Mouse (Mus musculus) intestine, postnatal 0 days (tissue): ENCODE measurements around the gene Piezo1. TPM values are rescaled to one million over a fixed set of nuclear protein-coding genes. Genes with fewer than 3 reads are reported as not detected.
A peak's percentile ranks its signal among the peaks of the same experiment; 100 is the strongest.

Source experiments
- ATAC-seq: fragments of 200-750 bp; cut with Nextera tagmentation; 2 replicates; pipeline ENCODE4 v1.8.0; 2017; ENCODE audit warnings: mild to moderate bottlenecking, moderate TSS enrichment, moderate library complexity
- H3K27ac ChIP-seq: fragments of 300-500 bp; sonication (generic); 2 replicates; pipeline ENCODE4 v1.5.1; 2014; ENCODE audit warnings: mild to moderate bottlenecking, low read depth, low read length, moderate library complexity
- H3K27me3 ChIP-seq: fragments of 300-500 bp; sonication (generic); replicated peaks from 2 replicates; pipeline ENCODE4 v1.6.1; 2014; ENCODE audit warnings: low read length, mixed read lengths; ENCODE audit not compliant: control insufficient read depth, insufficient read depth
- H3K36me3 ChIP-seq: fragments of 300-500 bp; sonication (generic); 2 replicates; pipeline ENCODE4 v1.6.1; 2014; ENCODE audit warnings: mild to moderate bottlenecking, moderate library complexity; ENCODE audit not compliant: control insufficient read depth, insufficient read depth
- H3K4me1 ChIP-seq: fragments of 300-500 bp; sonication (generic); replicated peaks from 2 replicates; pipeline ENCODE4 v1.6.1; 2014; ENCODE audit warnings: antibody characterized with exemption, low read length, mixed read lengths; ENCODE audit not compliant: control insufficient read depth, insufficient read depth
- H3K4me2 ChIP-seq: fragments of 300-500 bp; sonication (generic); replicated peaks from 2 replicates; pipeline ENCODE4 v1.6.1; 2014; ENCODE audit warnings: low read depth, mild to moderate bottlenecking, moderate library complexity
- H3K4me3 ChIP-seq: fragments of 300-500 bp; sonication (generic); 2 replicates; pipeline ENCODE4 v1.5.1; 2014; ENCODE audit warnings: low read depth, low read length
- H3K9ac ChIP-seq: fragments of 300-500 bp; sonication (generic); 2 replicates; pipeline ENCODE4 v1.6.1; 2014; ENCODE audit warnings: mild to moderate bottlenecking, low read depth, low read length
- H3K9me3 ChIP-seq: fragments of 300-500 bp; sonication (generic); 2 replicates; pipeline ENCODE4 v1.6.1; 2016; ENCODE audit warnings: mixed run types; ENCODE audit not compliant: control insufficient read depth
- CTCF ChIP-seq: sonication (generic); IDR thresholded peaks from 2 replicates; pipeline ENCODE4 v1.5.1; 2016; ENCODE audit warnings: low read depth, mild to moderate bottlenecking, control low read depth, antibody characterized with exemption, moderate library complexity
- WGBS: fragments of 180-500 bp; shearing (Covaris S2); extraction: QIAGEN DNeasy Blood & Tissue Kit; methylation state at CpG from one replicate; pipeline ENCODE4 v1.1.7; 2014; 5-methylcytosine and 5-hydroxymethylcytosine counted together
- polyA plus RNA-seq: library from polyadenylated mRNA; unstranded; fragments of >200 nt; fragmentation: Nextera tagmentation; extraction: Ambion mirVana; gene quantifications from 2 replicates; pipeline ENCODE4 v1.2.1, GENCODE M21; 2015

Piezo1 gene
- polyA plus RNA-seq, 1 experiment from 2014 or later: 4.4 TPM

DNA sequence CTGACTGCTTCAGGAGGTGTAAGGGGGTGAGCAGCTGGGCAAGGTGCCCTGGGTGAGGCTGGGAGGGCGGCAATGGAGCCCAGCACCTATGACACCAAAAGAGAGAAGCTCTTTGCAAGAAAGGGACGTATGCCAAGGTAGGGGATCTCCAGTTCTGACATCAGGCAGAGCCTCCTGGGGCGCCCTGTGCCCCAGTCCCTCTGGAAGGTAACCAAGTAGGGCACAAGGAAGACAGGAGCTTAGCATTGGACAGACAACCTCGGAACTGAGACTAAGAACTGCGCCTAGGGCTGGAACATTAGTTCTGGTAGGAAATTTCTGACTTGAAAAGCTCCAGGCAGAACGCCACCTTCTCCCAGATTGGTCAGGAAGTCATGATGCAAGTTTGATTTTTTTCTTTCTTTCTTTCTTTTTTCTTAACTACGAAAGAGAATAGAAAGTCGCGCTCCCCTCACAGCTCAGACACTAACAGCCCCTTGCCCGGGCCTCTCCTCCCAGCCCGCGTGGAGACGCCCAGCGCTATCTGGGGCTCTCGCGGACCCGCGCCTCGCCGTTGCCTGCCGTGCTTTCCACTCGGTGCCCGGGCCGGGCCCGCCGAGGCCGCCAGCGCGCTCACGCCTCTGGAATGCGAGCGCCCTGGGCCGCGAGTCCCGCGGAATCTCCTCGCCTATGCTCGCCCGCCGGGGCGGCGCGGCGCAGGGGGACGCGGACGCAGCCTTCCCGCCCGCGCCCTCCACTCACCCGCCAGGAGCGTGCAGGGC is 715 bp downstream of the Piezo1 start:
- H3K27ac ChIP-seq: peak overlapping the region; percentile 83
- H3K36me3 ChIP-seq: no peaks in the 10 kb centered on the region
- no peak for TF ChIP-seq CTCF
- H3K9me3 ChIP-seq: no peaks in the 10 kb centered on the region
- ATAC-seq: peak; percentile 43
- H3K4me1 ChIP-seq: peaks cover 7% of the 10 kb centered on the region; the same call in 1 of the 2 replicates
- H3K9ac ChIP-seq: peak overlapping the region; percentile 82
- H3K4me3 ChIP-seq: peak overlapping the region; percentile 73
- peak overlapping the region; percentile 99 for H3K4me2 ChIP-seq
- WGBS: 5% methylated on average over 52 of the region's 52 CpGs
- no peaks in the 10 kb centered on the region for H3K27me3 ChIP-seq

DNA sequence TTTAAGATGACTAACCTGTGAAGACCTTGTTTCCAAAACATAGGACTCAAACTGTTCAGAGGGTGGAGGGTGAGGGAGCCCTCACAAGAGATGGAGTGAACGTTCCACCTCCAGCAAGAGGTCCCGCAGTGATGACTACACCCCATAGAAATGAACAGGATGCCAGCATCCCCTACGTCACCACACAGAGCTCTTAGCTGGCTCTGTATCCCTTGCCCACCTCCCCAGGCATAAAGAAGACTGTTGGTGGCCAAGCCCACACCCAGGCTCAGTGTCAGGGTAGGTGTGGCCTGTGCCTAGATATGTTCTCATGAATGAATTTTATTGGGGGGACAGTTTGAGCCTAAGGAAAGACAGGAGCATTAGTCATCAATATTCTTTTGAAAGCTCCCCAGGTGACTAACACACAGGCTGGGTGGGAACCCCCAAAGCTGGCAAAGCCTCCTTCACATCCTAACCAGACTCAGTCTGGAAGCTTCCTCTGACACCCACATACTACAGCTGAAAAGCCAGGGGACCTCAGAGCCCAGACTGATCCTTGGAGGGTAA is 2.2 kb downstream of the Piezo1 start:
- no peak for ATAC-seq
- no peak overlapping the region for H3K4me3 ChIP-seq
- no peak overlapping the region for H3K9ac ChIP-seq
- 86% methylated on average over 3 of the region's 3 CpGs for WGBS
- no peak for TF ChIP-seq CTCF
- peak overlapping the region; percentile 99; the same call in 1 of the 2 replicates for H3K4me2 ChIP-seq
- no peaks in the 10 kb centered on the region for H3K36me3 ChIP-seq
- no peaks in the 10 kb centered on the region for H3K9me3 ChIP-seq
- H3K27ac ChIP-seq: no peak overlapping the region
- peaks cover 7% of the 10 kb centered on the region; the same call in 1 of the 2 replicates for H3K4me1 ChIP-seq
- H3K27me3 ChIP-seq: no peaks in the 10 kb centered on the region

DNA sequence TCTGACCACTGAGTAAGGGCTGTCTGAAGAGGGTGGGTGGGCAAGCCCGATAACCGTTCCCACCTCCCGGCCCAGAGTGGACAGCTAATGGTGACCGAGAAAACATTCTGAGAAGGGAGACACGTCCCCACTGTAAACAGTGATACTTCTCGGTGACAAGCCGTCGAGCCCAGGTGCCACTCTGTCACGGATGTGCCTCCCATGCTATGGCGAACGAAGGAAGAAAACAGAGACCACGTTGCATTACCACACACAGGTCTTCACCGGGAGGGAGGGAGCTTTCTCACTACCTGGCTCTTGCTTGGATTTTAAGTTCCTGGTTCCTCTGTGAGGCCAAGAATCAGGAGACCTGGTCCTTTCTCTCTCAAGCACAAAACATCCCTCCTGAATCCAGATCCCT is 2.8 kb downstream of the Piezo1 start:
- H3K4me2 ChIP-seq: no peak overlapping the region
- H3K4me3 ChIP-seq: no peak overlapping the region
- H3K36me3 ChIP-seq: no peaks in the 10 kb centered on the region
- H3K27ac ChIP-seq: no peak overlapping the region
- no peak for TF ChIP-seq CTCF
- H3K9ac ChIP-seq: no peak overlapping the region
- WGBS: 65% methylated on average over 13 of the region's 13 CpGs
- ATAC-seq: no peak
- no peaks in the 10 kb centered on the region for H3K27me3 ChIP-seq
- no peaks in the 10 kb centered on the region for H3K9me3 ChIP-seq
- H3K4me1 ChIP-seq: peaks cover 7% of the 10 kb centered on the region; the same call in 1 of the 2 replicates

DNA sequence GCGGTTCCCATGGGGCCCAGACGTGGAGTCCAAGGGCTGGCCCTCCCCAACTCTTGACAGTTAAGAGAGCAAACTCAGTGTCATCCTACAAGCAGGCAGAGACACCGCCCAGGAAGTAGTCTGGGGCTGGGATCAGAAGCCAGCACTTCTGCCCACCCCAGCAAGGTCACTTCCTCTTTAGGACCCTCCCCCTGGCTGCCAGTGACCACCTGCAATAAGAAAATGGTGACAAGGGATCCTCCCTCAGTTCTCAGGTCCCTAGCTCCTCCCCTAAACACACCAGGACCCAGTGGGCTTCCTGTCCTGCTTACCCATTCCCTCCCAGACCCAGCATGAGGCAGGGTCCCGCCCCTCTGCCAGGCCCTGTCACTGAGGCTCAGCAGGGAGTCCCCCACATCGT is 3.3 kb downstream of the Piezo1 start:
- 24% methylated on average over 5 of the region's 5 CpGs for WGBS
- no peak for ATAC-seq
- 0 out of 2 replicates have a peak overlapping the region, but pooled peaks have one; percentile 41 for H3K27ac ChIP-seq
- H3K9ac ChIP-seq: no peak overlapping the region
- peak overlapping the region; percentile 33; the same call in 1 of the 2 replicates for H3K4me2 ChIP-seq
- H3K27me3 ChIP-seq: no peaks in the 10 kb centered on the region
- no peak overlapping the region for H3K4me3 ChIP-seq
- no peaks in the 10 kb centered on the region for H3K9me3 ChIP-seq
- H3K36me3 ChIP-seq: no peaks in the 10 kb centered on the region
- H3K4me1 ChIP-seq: peaks cover 7% of the 10 kb centered on the region; the same call in 1 of the 2 replicates
- TF ChIP-seq CTCF: no peak

DNA sequence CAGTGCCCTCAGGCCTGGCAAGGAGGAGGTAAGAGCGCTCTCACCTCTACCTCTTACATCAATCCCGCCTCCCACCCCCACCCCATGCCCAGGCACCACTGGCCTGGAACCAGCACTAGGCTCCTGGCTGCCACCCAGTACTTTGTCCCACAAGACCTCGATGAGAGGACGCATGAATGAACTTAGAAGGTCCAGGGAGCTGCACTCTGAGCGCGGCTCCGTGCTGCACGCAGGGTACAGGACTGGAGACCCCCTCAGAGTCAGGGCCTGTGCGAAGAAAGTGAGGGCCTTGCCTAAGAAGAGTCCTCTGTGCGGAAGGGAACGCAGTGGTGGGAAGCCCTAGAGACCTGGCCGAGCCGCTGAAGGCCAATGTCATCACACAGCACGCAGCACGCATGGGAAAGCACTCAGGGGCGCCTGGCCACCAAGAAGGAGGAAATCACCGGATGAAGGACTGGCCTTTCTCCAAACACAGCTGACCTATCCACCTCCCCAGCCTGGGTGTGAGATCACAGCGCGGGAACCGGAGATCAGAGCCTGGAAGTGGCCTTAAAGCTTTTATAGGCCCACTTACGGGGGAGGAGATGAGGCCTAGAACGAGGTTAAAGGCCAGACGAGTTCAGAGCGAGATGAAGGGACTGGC is 4.2 kb downstream of the Piezo1 start:
- H3K27ac ChIP-seq: peak overlapping the region; percentile 28; the same call in 1 of the 2 replicates
- WGBS: 59% methylated on average over 24 of the region's 24 CpGs

More for the DNA sequence above, 4.2 kb downstream of the Piezo1 start:
- peak overlapping the region; percentile 33 for H3K4me2 ChIP-seq
- ATAC-seq: no peak
- H3K9ac ChIP-seq: no peak overlapping the region
- H3K4me1 ChIP-seq: peaks cover 7% of the 10 kb centered on the region; the same call in 1 of the 2 replicates
- no peak for TF ChIP-seq CTCF
- H3K9me3 ChIP-seq: no peaks in the 10 kb centered on the region
- H3K4me3 ChIP-seq: no peak overlapping the region
- H3K36me3 ChIP-seq: no peaks in the 10 kb centered on the region
- no peaks in the 10 kb centered on the region for H3K27me3 ChIP-seq
